Mouse (Mus musculus) MN1 (cell line): ENCODE measurements at regions not wholly inside any gene's neighbourhood (a gene's known extent, or its start where the extent isn't known, plus 50 kb on each side); places are given as distances from the start of the nearest gene placed in this dataset.

Source experiments
- DNase-seq: peaks from one replicate; pipeline ENCODE4 v3.0.0-alpha.2; 2016; ENCODE audit warnings: low spot score

- DNase-seq = no peak
These were observed 120.1 kb upstream of the Ift57 start for GRCm38 (mm10) chr16:49578976-49579375.

GRCm38 (mm10) chr16:49580708-49581107, 118.3 kb upstream of the Ift57 start:
- no peak for DNase-seq

GRCm38 (mm10) chr16:49606500-49606899, 92.5 kb upstream of the Ift57 start:
- DNase-seq = no peak

GRCm38 (mm10) chr16:49614801-49615200, 84.2 kb upstream of the Ift57 start:
- no peak for DNase-seq

GRCm38 (mm10) chr16:49615342-49616020, 83.6 kb upstream of the Ift57 start:
- peak; percentile 56 for DNase-seq

GRCm38 (mm10) chr16:49616263-49616872, 82.7 kb upstream of the Ift57 start:
- peak; percentile 68 for DNase-seq

- no peak for DNase-seq
These were observed 65.5 kb upstream of the Ift57 start for GRCm38 (mm10) chr16:49633502-49633901.

GRCm38 (mm10) chr16:49635506-49635905, 63.5 kb upstream of the Ift57 start:
- DNase-seq = no peak

GRCm38 (mm10) chr16:49636467-49636866, 62.6 kb upstream of the Ift57 start:
- DNase-seq = no peak

GRCm38 (mm10) chr16:49642696-49643095, 56.3 kb upstream of the Ift57 start:
- DNase-seq = no peak

- DNase-seq = no peak
These were observed 54.6 kb upstream of the Ift57 start for GRCm38 (mm10) chr16:49644416-49644815.

- DNase-seq = no peak
These were observed 52.6 kb upstream of the Ift57 start for GRCm38 (mm10) chr16:49646479-49646878.
